Mouse (Mus musculus) 3T3-L1 (cell line): Measurements from ENCODE around the gene Ryr2.

ENCODE experiments used
- DNase-seq: peaks from one replicate; pipeline ENCODE4 v3.0.0-alpha.2; 2015; ENCODE audit warnings: low read depth, low spot score

Ryr2 gene

DNA sequence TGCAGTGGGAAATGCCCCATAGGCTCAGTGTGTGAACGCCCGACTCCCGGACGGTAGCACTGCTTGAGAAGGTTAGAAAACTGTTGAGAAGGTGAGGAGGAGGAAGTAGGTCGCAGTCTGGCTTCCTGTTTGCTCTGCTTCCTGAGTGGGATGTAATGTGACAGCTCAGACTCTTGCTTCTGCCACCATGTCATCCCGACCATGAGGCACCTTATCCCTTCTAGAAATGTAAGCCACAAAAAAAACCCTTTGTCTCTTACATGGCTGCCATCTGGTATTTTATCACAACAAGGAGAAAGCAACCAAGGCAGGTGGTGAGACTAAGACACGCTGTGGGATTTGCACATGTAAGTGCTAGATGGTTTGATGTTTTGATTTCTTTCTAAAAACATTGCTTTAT is 12.2 kb downstream of the Ryr2 start:
- no peak for DNase-seq

GRCm38 (mm10) chr13:12093146-12093545 is 13.6 kb downstream of the Ryr2 start:
- DNase-seq: no peak

DNA sequence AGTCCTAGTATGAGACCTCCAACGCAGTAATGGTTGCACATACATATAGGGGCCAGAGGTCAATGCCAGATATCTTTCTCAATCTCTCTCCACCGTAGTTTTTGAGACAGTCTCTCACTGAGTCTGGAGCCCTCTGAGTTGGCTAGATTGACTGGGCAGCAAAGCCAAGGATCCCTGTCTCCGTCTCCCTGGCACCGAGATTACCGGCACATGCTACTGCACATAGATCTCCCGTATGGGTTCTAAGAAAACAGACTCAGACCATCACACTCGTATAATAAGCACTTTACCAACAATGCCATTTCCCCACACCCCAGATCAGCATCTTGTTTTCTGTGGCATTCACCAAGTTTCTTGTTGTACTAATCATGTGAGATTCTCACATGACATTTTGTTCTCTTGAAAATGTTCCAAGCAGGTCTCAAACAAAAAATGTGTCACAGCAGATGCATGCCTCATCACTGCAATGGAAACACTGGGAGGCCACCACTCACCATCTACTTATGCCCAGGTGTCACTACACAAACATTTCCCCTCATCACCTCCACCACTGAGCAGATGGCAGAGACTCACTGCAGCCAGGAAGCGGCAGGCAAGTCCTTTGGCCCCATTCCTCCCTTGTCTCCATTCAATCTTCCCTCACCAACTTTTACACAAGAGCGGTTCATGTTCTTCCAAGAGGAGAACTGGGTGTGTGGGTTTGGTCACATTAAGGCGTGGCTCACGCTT is 14.2 kb downstream of the Ryr2 start:
- no peak for DNase-seq

DNA sequence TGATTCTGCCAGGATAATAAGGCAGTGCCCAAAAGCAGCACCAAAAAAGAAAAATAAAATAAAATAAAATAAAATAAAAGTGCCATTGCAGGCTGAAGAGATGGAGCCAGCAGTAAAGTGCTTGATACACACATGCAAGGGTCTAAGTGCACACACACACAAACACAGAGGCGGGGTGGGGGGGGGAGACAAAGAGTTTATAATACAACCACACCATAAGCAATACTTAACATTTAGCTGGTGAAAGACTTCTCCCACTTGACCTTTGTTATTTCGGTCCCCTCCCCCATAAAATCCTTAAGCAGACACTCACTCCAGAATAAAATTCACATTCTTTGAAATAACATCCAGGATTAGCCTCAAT is 22.7 kb downstream of the Ryr2 start:
- no peak for DNase-seq

GRCm38 (mm10) chr13:12083443-12084111 is 23.2 kb downstream of the Ryr2 start:
- no peak for DNase-seq

GRCm38 (mm10) chr13:12080590-12080989 is 26.2 kb downstream of the Ryr2 start:
- no peak for DNase-seq

DNA sequence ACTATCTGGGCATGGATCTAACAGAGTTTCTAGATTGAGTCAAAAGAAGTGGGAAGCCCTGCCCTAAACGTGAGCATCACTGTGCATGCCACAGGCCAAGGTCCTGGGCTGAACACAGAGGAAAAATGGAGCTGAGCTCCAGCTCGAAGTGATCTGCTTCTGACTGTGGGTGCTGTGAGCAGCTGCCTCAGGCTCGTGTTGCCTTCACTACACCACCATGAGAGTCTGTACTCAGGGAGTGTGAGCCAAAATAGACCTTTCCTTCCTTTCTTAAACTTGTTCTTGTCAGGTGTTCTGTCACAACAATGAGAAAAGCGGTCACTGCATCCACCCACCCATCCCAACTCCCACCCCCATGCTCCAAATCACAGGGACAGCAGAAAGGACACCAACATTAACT is 27.2 kb downstream of the Ryr2 start:
- DNase-seq: no peak

DNA sequence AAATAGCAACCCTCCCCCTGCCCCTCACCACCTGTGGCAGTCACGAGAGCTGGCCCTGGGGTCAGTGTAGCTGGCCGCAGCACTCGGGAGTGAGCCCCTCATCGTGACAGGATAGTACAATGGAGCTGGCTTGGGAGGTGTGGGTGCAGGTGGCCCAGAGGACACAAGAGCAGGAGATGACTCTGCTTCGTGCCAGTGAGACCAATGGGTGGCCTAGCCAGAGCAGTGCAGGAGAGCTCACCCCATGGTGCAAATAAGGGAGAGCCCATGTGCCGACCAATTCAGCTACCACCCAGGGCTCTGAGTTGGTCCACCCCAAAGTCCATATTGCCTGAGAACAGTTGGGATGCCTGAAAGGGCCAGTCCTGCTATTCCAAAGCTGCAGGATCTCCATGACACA is 31.8 kb downstream of the Ryr2 start:
- DNase-seq: no peak

DNA sequence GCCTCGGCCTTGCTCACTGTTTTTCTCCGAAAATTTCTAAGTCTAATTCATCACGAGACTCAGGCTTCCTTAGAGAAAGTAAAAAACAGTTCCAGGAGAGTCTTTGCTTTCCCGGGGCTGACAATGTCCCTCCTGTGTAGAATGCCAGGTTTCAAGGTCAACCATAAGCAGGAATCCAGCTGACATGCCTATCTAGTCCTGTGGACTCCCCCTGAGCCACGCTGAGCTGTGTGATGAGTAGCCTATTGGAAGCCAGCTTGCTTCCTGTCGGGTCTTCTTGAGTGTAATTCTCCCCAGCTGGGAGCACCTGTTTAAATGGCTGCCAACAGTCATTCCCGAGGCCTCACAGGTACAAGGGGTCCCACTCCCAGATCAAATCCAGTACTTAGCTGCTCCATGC is 34.2 kb downstream of the Ryr2 start:
- DNase-seq: no peak

- DNase-seq: peak; percentile 34
Observed at GRCm38 (mm10) chr13:12072112-12072511, 34.6 kb downstream of the Ryr2 start.

- DNase-seq: no peak
Observed at GRCm38 (mm10) chr13:12070157-12071129, 36.3 kb downstream of the Ryr2 start.

- no peak for DNase-seq
Observed at GRCm38 (mm10) chr13:12064576-12064975, 42.2 kb downstream of the Ryr2 start.

DNA sequence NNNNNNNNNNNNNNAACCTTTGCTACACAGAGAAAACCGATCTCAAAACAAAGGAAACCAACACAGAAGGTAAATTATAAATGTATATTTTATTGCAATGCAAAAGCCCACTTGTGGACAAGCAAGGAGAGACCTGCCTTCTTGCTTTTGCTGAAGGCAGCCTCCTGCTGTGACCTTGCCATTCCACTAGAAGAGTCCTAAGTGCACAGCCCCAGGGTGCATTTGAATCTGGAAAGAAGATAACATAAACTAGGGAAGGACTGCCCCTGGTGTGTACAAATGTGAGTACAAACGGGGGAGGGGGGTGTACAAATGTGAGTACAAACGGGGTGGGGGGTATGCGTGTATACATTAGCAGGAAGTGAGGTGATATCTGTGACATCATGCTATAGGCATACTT is 43.2 kb downstream of the Ryr2 start:
- DNase-seq: no peak

DNA sequence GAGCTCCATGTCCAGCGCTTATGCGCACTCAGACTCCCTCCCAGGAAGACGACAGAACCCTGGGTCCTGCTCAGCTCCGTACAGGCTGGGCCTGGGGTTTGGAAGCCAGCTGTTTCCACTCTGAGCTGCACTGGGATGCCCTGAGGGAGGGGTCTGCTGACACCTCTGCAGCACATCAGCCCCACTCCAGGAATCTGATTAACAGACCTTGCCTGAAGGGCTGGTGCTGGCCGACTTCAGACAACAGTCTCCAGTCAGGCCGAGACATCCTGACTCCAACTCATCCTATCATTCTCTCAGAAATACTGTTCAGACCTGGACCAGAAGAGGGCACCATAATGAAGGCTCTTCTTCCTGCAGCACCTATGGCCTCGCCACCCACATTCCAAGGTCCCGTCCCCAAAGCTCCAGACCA is 49.4 kb downstream of the Ryr2 start:
- DNase-seq: no peak

DNA sequence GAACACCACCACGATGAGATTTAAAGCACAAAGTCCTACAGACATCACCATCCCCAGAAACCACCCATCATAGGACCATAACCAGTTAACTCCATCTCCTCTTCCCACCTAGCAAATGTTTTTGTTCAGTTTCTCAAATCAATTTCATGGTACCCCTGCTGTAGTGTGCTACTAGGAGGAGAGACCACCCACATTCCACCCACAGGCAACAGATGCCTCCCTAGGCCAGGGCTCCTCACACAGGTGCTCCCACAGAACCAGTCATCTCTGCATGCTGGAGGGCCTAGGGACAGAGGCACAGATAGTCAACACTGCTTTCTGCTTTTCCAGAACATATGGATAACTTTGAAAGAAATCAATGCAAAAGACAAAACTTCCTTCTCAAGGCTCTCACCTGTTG is 50.8 kb downstream of the Ryr2 start:
- no peak for DNase-seq

- no peak for DNase-seq
Observed at GRCm38 (mm10) chr13:12053910-12054309, 52.8 kb downstream of the Ryr2 start.

DNA sequence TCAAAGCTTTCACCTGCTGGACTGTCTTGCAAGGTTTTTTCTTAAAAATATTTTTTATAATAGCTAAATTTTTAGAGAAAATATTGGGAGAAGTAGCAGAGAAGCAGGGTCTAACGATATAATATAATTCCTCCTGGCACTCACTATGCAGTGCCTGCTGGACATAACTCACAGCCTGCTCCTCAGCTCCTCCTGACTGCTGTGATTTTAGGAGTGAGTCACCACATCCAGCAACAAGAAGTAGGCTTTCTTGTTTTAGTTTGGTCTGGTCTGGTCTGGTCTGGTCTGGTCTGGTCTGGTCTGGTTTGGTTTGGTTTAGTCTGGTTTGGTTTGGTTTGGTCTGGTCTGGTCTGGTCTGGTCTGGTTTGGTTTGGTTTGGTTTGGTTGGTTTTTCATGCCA is 55.9 kb downstream of the Ryr2 start:
- no peak for DNase-seq

- no peak for DNase-seq
Observed at GRCm38 (mm10) chr13:12047059-12047458, 59.7 kb downstream of the Ryr2 start.

DNA sequence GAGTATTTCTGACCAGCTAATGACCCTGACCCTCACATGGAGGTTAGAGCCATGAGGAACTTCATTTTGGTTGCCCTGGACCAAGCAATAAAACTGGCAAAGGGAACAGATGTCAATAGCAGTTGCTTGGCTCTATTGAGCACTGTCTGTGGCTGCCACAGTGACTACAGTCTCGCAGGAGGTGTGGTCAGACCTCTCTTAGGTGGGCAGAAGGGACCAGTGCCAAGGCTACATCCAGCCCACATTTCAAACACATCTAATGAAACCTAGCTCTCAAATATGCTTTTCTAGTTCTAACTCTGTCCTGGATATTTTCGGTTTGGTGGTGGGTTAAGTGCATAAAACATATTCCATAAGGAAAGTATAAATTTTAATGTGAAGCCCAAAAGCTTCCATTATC is 62.0 kb downstream of the Ryr2 start:
- DNase-seq: no peak

- DNase-seq: no peak
Observed at GRCm38 (mm10) chr13:12042891-12043491, 63.8 kb downstream of the Ryr2 start.

DNA sequence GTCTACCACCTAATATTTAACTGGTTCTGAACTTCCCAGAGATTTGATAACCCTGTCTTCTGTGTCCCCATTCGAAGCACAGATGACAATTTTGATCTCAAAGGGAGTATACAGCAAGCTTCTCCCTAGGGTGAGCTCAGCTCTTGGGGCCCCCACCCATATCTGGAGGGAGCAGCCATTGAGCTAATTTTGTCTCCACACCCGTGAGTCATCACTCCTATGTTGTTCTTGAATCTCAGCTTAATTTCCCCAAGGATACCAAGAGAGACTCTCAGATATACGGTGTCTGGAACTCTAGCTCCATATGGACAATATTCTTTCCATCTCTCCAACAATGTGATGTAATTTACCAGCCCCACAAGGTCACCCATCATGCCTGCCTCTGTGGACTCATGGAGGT is 66.8 kb downstream of the Ryr2 start:
- DNase-seq: no peak

GRCm38 (mm10) chr13:12038676-12039075 is 68.1 kb downstream of the Ryr2 start:
- no peak for DNase-seq
